Mouse (Mus musculus) urinary bladder, postnatal 10 days (tissue): ENCODE results near the gene Hdac4.

ENCODE experiments used
- DNase-seq: peaks from one replicate; pipeline ENCODE4 v3.0.0; 2022; ENCODE audit warnings: low spot score

Hdac4 gene

DNA sequence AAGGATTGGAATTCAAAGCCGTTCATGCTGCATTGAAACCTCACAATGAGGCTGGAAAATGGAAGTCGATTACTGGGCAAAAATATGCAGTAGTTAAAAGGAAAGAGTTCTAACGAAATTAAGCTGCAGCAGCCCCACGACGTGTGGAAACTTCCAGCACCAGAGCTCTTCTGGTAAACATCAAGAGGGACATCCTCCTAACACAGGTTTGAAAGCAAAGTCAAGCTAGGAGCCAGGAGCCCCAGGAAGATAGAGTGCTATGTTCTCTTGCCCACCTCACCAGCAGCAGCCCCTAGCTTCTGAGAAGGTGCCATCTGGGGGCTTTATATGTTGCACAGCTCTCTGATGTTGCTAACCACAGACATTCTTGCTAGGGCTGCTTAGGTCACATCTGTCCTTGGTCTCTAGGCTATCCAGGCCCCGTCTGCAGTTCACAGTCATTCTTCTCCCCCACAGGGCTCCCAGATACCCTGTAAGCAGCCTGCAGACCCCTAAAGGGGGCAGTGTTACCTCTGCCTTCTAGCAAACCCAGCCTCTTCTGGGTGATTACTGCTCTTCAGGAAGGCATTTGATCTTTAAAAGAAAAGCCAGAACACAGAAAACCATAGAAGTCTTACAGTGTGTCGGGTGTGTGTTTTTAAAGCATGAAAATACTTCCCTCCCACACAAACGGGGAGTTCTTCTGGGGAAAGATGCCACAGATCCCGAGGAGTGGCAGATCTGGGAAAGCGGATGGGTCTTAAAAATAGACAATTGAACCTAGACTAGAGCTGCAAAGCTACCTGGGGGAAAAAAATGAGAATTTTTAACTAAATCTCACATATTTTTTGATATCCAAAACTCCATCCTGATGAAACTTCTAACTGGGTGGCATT, 17.2 kb downstream of the Hdac4 start:
- DNase-seq = no peak

DNA sequence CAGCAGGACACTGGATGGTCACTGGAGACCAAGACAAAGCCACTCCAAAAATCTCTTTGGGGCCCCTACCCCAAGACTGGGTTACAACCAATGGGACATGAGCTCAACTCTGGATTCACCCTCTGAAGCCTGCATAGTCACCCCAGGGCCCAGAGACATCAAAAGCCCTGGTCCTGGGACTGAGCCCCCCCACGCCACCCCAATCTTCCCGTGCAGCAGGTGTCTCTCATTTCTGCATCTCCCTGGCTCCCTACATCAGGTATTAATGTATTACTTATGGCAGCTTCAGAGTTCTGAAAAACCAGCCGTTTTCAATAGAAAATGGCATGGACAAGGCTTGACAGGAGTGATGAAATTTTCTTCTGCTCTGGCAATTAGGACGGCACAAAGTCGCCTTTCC, 17.9 kb downstream of the Hdac4 start:
- no peak for DNase-seq

DNA sequence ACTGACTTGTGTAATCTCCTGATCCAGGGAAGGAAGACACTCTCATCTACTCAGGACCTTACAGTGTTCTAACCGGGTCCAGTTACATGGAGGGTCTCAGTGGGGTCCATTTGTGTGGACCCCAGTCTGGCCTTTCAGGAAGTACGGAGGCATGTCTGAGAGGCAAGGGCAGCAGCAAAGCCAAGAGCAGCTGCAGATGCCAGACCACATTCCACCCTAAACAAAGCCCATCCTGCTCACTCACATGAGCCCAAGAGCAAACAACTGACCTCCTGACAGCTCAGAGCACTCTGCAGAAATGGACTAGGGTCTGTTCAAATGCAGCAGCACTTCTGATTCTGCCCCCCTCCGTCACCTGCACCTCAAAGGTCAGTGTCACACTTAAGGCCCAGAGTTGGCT, 18.3 kb downstream of the Hdac4 start:
- DNase-seq = no peak

DNA sequence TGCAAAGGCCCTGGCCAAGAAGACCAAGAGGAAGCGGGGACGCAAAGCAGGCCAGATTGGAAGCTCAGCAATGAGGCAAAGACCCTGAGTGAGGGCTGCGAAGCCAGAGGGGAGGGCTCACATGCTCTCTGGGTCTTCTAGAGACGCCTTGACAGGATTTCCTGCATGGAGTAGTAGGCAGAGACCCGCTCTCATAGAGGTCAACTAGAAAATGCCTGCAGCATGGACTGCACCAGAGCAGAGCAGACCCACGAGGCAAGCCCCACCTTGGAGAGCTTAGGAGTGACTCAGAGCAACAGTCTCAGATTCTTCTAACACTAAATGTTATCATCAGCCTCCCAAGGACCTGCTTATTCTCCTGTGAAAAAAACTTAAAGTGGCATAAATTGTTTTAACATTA, 20.2 kb downstream of the Hdac4 start:
- no peak for DNase-seq

DNA sequence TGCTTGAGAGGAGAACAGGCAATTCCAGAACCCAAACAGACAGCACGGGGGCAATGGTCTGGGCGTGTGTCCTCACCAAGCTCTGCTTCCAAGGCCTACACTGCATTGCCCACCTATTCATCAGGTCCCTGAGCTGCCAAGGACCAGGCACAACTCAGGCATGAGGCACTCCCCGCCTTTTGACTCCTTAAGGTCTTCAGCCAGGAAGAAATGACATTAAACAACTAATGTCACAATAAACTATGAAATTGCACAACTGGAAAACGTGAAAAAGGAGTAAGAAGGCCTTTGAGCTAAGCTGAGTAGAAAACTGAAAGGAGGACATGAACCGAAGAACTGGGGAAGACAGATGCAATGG, 20.6 kb downstream of the Hdac4 start:
- DNase-seq = no peak

- DNase-seq = no peak
Observed at GRCm38 (mm10) chr1:92174251-92174897, 21.1 kb downstream of the Hdac4 start.

- no peak for DNase-seq
Observed at GRCm38 (mm10) chr1:92170616-92171235, 24.8 kb downstream of the Hdac4 start.

DNA sequence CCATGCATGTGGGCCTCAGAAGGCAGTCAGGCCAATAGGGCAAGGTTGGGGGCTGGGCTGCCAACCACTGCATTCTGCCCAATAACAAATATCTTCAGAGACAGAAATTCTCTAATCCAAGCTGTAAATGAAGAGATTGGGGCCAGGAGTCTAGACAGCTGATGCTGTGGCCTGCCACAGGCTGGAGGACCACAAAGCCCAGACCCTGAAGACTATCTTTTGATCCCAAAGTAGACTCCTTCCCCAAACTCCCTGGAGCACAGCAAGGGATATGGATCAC, 25.8 kb downstream of the Hdac4 start:
- DNase-seq = no peak

DNA sequence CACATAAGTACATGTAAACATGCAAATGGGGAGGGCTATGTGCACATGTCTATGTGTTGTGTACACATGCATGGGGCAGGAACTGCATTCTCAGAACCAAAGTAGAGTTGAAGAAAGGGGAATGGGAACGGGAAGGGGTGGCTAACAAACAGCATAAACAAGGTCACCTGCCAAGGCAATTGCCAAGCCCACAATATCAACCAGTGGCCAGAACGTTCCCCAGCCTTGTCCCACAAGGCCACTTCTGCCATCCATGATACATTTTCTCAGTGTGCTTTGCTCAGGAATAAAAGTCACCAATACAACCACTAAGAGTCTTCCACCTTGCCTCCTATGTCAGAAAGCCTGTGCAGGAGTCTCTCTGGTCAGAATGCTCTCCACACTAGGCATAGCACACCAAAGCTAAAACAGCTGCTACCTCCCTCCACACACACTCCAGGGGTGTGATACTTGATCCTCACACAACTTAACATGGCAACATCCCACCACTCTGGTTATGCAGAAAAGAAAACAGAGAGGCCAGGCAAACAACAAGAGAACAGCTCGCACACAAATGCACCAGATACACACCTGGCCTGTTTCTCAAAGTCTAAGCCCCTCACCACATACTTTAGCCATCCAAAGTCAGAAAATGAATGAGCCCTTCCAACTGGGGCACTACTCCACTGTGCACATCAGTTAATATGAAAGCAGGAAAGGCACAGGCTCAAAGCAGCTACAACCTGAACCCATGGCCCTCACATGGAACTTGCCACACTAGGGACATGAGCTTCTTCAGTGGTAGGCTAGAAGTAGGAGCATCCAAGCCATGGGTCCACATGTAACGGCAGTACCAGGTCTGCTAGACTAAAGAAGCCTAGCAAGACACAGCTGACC, 26.4 kb downstream of the Hdac4 start:
- no peak for DNase-seq

GRCm38 (mm10) chr1:92163932-92164331, 31.6 kb downstream of the Hdac4 start:
- no peak for DNase-seq

GRCm38 (mm10) chr1:92159804-92160203, 35.7 kb downstream of the Hdac4 start:
- no peak for DNase-seq

DNA sequence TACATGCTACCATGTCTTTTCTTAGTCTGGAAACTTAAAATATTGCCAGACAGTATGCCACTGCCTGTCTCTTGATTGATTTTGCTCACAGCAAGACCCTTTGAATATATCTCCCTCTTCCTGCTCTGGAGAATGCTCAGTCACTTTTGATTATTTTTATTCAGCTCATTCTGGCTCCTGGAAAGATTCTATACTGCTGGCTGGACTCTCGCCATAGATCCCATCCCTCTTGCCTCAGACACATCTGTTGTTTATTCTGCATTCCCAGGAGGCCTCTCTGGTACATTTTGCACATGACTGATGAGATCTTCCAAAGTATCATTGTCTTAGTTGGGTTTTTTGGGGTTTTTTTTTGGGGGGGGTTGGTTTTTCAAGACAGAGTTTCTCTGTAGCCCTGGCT, 45.3 kb downstream of the Hdac4 start:
- DNase-seq = no peak

DNA sequence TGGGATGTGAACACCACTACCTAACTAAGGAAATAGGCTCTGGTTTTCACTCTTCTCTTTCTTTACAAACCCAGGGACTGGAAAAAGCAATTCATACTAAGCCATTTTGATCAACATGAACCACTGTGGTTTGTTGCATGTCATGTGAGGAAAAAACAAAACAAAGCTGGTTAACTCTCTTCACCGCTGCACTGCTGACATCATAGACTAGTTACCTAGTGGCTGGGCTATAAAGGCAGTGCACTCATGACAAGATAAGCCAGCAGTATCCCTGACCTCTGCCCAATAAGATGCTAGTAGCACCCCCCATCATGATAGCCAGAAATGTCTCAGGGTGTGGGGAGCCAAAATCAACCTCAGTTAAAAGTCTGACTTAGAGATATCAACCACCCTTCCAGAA, 47.0 kb downstream of the Hdac4 start:
- DNase-seq = no peak

DNA sequence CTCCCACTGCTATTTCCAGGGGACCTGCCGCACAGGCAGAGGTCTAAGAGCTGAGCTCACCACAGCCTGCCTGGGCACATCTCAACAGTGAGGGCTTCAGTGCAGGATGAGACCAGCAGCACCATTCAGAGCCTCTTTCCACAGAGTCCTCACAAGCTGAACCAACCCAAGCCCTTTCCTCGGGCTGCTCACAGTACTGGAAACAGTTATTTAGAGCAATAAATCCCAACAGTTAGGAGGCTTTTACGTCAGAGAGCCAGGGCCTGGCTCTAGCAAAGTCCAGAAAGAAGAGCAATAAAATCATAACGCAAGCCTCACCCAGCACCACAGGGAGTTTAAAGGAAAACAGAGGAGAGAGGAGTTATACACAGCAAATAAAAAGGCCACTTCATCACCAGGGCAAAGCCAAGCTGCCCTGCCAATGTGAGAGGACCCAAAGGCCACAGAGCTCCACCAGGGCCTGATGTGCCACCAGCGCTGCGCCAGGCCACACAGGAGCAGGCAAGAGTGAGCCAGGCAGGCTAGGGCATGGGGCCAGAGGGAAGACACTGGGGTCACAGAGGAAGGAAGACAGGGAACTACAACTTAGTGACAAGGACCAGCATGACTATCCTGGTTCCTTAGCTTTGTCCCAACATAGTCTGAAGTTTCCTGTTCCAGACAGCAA, 50.5 kb downstream of the Hdac4 start:
- no peak for DNase-seq

GRCm38 (mm10) chr1:92143331-92143895, 52.1 kb downstream of the Hdac4 start:
- no peak for DNase-seq

- no peak for DNase-seq
Observed at GRCm38 (mm10) chr1:92142793-92143192, 52.7 kb downstream of the Hdac4 start.

DNA sequence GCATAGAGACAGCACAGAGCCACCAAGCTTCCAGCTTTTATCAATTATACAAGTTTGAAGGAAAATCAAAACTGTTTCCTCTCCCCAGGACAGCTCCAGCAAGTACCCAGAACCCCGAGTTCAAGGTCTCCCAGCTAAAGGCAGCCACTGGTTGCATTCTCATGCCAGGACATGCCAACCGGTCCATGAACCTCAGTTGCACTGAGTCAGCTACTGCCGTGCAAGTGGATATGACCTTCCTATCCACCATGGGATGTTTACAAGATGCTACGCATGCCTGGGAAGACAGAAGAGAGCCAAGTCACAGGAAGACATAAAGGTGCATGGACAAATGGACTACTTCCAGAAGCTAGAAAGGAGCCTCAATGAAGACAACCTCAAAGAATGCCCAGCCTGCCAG, 56.5 kb downstream of the Hdac4 start:
- no peak for DNase-seq

GRCm38 (mm10) chr1:92137136-92137848, 58.2 kb downstream of the Hdac4 start:
- DNase-seq = no peak

- no peak for DNase-seq
Observed at GRCm38 (mm10) chr1:92136362-92136761, 59.1 kb downstream of the Hdac4 start.

GRCm38 (mm10) chr1:92132181-92132580, 63.3 kb downstream of the Hdac4 start:
- no peak for DNase-seq
